Mouse (Mus musculus) adipose tissue, adult 10 weeks (tissue): ENCODE data around the gene Olfr364-ps1. TPM values are rescaled to one million over a fixed set of nuclear protein-coding genes. Genes with fewer than 3 reads are reported as not detected.

Source experiments
- polyA plus RNA-seq: library from polyadenylated mRNA; stranded (reverse); fragments of 350-450 nt; fragmentation: Illumina TruSeq; extraction: RNeasy Lipid Tissue Mini Kit (QIAGEN cat#74804); gene quantifications from one replicate; pipeline ENCODE4 v1.2.3, GENCODE M21; 2014; ENCODE audit warnings: low read depth, low replicate concordance

The Olfr364-ps1 gene
- polyA plus RNA-seq, result not detected

DNA sequence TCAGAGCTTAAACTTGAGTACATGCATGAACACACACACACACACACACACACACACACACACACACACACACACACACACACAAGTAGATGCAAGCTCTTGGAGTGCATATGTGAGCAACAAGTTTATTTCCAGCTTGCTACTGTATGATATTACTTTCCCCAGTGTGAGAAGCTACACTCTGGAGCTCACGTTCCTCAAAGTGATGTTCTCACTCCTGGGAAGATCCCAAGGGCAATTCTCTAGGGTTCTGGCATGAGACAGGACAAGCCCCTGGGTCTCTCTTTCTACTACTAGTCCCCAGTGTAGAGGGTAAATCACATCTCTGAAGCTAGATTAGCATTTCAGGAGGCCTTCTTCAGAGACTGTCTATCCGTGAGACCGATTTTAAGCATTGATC, at the start of gene Olfr364-ps1:
Gene Olfr364-ps1 (plus strand): TSS at position 301 of the 400 bp plus-strand sequence.

DNA sequence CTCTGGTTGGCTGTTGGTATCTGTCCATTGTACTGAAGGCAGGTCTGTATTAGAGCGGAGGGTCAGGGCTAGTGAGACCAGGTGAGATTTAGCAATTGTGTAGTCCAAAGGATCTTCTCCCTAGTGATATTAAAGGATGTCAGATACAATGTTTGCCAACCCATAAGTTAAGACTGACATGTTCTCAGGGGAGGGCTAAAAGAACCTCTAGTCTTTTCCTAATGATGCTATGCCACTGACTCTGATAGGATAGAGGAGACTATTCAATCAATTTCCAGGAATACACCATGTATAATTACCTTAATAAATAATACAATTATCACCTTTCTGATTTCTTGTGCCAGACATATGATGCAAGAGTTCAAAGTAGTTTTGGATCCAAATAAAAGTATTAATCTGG, 21.3 kb upstream of the Olfr364-ps1 start, which contains the start of gene Olfr362:
Gene Olfr362 (minus strand): TSS at position 101 of the 400 bp plus-strand sequence.

DNA sequence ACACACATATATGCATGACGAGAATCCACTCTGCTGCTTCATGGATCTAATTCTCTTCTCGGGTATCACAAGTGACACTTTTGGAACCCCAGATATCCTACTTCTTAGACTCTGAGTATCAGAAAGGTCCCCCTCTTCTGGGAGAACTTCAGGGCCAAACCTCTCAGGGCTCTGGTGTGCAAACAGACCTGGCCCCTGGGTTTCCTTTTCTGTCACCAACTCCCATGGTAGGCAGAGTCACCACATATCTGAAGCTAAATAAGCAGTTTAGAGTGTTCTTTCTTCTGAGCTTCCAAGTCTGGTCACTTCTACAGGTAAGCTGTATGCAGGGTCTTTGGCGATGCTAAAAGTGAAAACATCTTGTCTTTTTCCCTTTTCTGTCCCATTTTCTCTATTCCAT, 48.8 kb downstream of the Olfr364-ps1 start, which contains the start of gene Olfr365:
Gene Olfr365 (plus strand): TSS at position 301 of the 400 bp plus-strand sequence.

Other genes starting within 250 kb of the Olfr364-ps1 start
- gene Olfr353, start 246.4 kb upstream of the Olfr364-ps1 start, polyA plus RNA-seq, result not detected
- not detected for gene Olfr354, start 233.6 kb upstream of the Olfr364-ps1 start, polyA plus RNA-seq
- gene Olfr355, start 210.4 kb upstream of the Olfr364-ps1 start, polyA plus RNA-seq, result not detected
- gene Olfr356, start 202.2 kb upstream of the Olfr364-ps1 start, polyA plus RNA-seq, result not detected
- not detected for gene Olfr357, start 145.5 kb upstream of the Olfr364-ps1 start, polyA plus RNA-seq
- gene Olfr358, start 130.0 kb upstream of the Olfr364-ps1 start, polyA plus RNA-seq, result not detected
- gene Olfr360, start 73.6 kb upstream of the Olfr364-ps1 start, polyA plus RNA-seq, result not detected
- gene Olfr361, start 50.0 kb upstream of the Olfr364-ps1 start, polyA plus RNA-seq, result not detected
- not detected for gene Olfr362, start 21.4 kb upstream of the Olfr364-ps1 start, polyA plus RNA-seq
- not detected for gene Olfr365, start 48.9 kb downstream of the Olfr364-ps1 start, polyA plus RNA-seq
- gene Olfr366, start 72.3 kb downstream of the Olfr364-ps1 start, polyA plus RNA-seq, result not detected
- gene Olfr368, start 187.2 kb downstream of the Olfr364-ps1 start, polyA plus RNA-seq, result not detected
- gene Pdcl, start 220.0 kb downstream of the Olfr364-ps1 start, polyA plus RNA-seq, result 26.6 TPM